Mouse (Mus musculus) heart, postnatal 0 days (tissue): ENCODE data around the gene Il12rb1. TPM values are rescaled to one million over a fixed set of nuclear protein-coding genes. Genes with fewer than 3 reads are reported as not detected.
A peak's percentile ranks its signal among the peaks of the same experiment; 100 is the strongest.

ENCODE experiments used
- ATAC-seq: fragments of 200-750 bp; cut with Nextera tagmentation; 2 replicates; pipeline ENCODE4 v1.8.0; 2017; ENCODE audit warnings: low read depth, moderate number of reproducible peaks, moderate library complexity; ENCODE audit not compliant: insufficient read depth
- DNase-seq: peaks from one replicate; pipeline ENCODE4 v3.0.0-alpha.2; 2016; ENCODE audit warnings: low spot score
- H3K27ac ChIP-seq: fragments of 300-500 bp; sonication (generic); 2 replicates; pipeline ENCODE4 v1.5.1; 2014; ENCODE audit warnings: low read depth, mild to moderate bottlenecking
- H3K27me3 ChIP-seq: fragments of 300-500 bp; sonication (generic); 2 replicates; pipeline ENCODE4 v1.6.1; 2014; ENCODE audit warnings: low read length, mixed read lengths; ENCODE audit not compliant: control insufficient read depth, insufficient read depth
- H3K36me3 ChIP-seq: fragments of 300-500 bp; sonication (generic); replicated peaks from 2 replicates; pipeline ENCODE4 v1.6.1; 2014; ENCODE audit warnings: low read length, mixed read lengths; ENCODE audit not compliant: control insufficient read depth, insufficient read depth
- H3K4me1 ChIP-seq: fragments of 300-500 bp; sonication (generic); 2 replicates; pipeline ENCODE4 v1.6.1; 2014; ENCODE audit warnings: antibody characterized with exemption; ENCODE audit not compliant: control insufficient read depth, insufficient read depth
- H3K4me2 ChIP-seq: fragments of 300-500 bp; sonication (generic); 2 replicates; pipeline ENCODE4 v1.6.1; 2014; ENCODE audit warnings: low read depth, mild to moderate bottlenecking, low read length, moderate library complexity
- H3K4me3 ChIP-seq: fragments of 300-500 bp; sonication (generic); 2 replicates; pipeline ENCODE4 v1.5.1; 2014; ENCODE audit warnings: low read depth, low read length
- H3K9ac ChIP-seq: fragments of 300-500 bp; sonication (generic); replicated peaks from 2 replicates; pipeline ENCODE4 v1.6.1; 2014; ENCODE audit warnings: low read depth, low read length, mixed read lengths
- H3K9me3 ChIP-seq: fragments of 300-500 bp; sonication (generic); replicated peaks from 2 replicates; pipeline ENCODE4 v1.6.1; 2016; ENCODE audit warnings: low read length; ENCODE audit not compliant: control insufficient read depth
- CTCF ChIP-seq: IDR thresholded peaks from 2 replicates; pipeline ENCODE4 v1.5.1; 2016; ENCODE audit warnings: antibody characterized with exemption, control low read depth, low read depth
- EP300 ChIP-seq: IDR thresholded peaks from 2 replicates; pipeline ENCODE4 v1.6.1; 2016; ENCODE audit warnings: antibody characterized with exemption, low read depth
- WGBS: fragments of 180-500 bp; shearing (Covaris S2); extraction: QIAGEN DNeasy Blood & Tissue Kit; methylation state at CpG from one replicate; pipeline ENCODE4 v1.1.7; 2014; 5-methylcytosine and 5-hydroxymethylcytosine counted together
- polyA plus RNA-seq: library from polyadenylated mRNA; unstranded; fragments of >200 nt; fragmentation: Nextera tagmentation; extraction: Ambion mirVana; gene quantifications from 2 replicates; pipeline ENCODE4 v1.2.1, GENCODE M21; 2015
- total RNA-seq: library from RNA; depleted of rRNA; stranded (reverse); fragments of >200 nt; gene quantifications from 2 replicates; pipeline ENCODE4 v1.2.3, GENCODE M21; 2014; ENCODE audit warnings: low replicate concordance

Gene Il12rb1
- total and polyA plus RNA-seq, 2 experiments from 2014 or later = not detected

- 24% methylated on average over 15 of the region's 15 CpGs for WGBS
- no peak overlapping the region for H3K27ac ChIP-seq
- no peak for DNase-seq
Measured at GRCm38 (mm10) chr8:70801156-70801555, 7.1 kb upstream of the Il12rb1 start.

GRCm38 (mm10) chr8:70801830-70802229, 6.4 kb upstream of the Il12rb1 start:
- ATAC-seq = no peak
- no peak overlapping the region for H3K4me3 ChIP-seq
- H3K4me2 ChIP-seq = no peak overlapping the region
- DNase-seq = no peak
- no peak overlapping the region for H3K9ac ChIP-seq
- H3K4me1 ChIP-seq = peaks cover 22% of the 10 kb centered on the region
- H3K27me3 ChIP-seq = peaks cover 53% of the 10 kb centered on the region
- WGBS = 40% methylated on average over 1 of the region's 1 CpGs
- TF ChIP-seq CTCF (no peak), EP300 (no peak)
- no peak overlapping the region for H3K27ac ChIP-seq
- H3K36me3 ChIP-seq = no peaks in the 10 kb centered on the region
- H3K9me3 ChIP-seq = no peaks in the 10 kb centered on the region

More at GRCm38 (mm10) chr8:70801156-70801555, 7.1 kb upstream of the Il12rb1 start:
- Histone ChIP-seq H3K4me3 (no peak overlapping the region), H3K4me2 (no peak overlapping the region), H3K9me3 (no peaks in the 10 kb centered on the region), H3K27me3 (peaks cover 56% of the 10 kb centered on the region), H3K36me3 (no peaks in the 10 kb centered on the region), H3K4me1 (peaks cover 22% of the 10 kb centered on the region), H3K9ac (no peak overlapping the region)
- no peak for ATAC-seq
- TF ChIP-seq EP300 (no peak), CTCF (no peak)

GRCm38 (mm10) chr8:70802786-70803510, 5.3 kb upstream of the Il12rb1 start:
- ATAC-seq (no peak), DNase-seq (no peak)
- Histone ChIP-seq H3K9ac (no peak overlapping the region), H3K4me2 (no peak overlapping the region; the same call in 1 of the 2 replicates), H3K9me3 (no peaks in the 10 kb centered on the region), H3K27ac (no peak overlapping the region), H3K4me3 (no peak overlapping the region), H3K36me3 (no peaks in the 10 kb centered on the region), H3K4me1 (peaks cover 13% of the 10 kb centered on the region), H3K27me3 (peaks cover 52% of the 10 kb centered on the region)
- WGBS = 76% methylated on average over 11 of the region's 11 CpGs
- TF ChIP-seq CTCF (no peak), EP300 (no peak)

GRCm38 (mm10) chr8:70803761-70804480, 4.3 kb upstream of the Il12rb1 start:
- ATAC-seq (0 out of 2 replicates have a peak, but pooled peaks have one; percentile 32), DNase-seq (no peak)
- TF ChIP-seq CTCF (no peak), EP300 (no peak)
- peak overlapping the region; percentile 42 for H3K4me3 ChIP-seq
- H3K36me3 ChIP-seq = no peaks in the 10 kb centered on the region
- WGBS = 2% methylated on average over 46 of the region's 47 CpGs
- H3K9ac ChIP-seq = no peak overlapping the region; the same call in 1 of the 2 replicates
- H3K4me2 ChIP-seq = peak overlapping the region; percentile 61
- H3K9me3 ChIP-seq = no peaks in the 10 kb centered on the region
- H3K27ac ChIP-seq = no peak overlapping the region
- H3K27me3 ChIP-seq = peaks cover 42% of the 10 kb centered on the region
- H3K4me1 ChIP-seq = peaks cover 10% of the 10 kb centered on the region

DNA sequence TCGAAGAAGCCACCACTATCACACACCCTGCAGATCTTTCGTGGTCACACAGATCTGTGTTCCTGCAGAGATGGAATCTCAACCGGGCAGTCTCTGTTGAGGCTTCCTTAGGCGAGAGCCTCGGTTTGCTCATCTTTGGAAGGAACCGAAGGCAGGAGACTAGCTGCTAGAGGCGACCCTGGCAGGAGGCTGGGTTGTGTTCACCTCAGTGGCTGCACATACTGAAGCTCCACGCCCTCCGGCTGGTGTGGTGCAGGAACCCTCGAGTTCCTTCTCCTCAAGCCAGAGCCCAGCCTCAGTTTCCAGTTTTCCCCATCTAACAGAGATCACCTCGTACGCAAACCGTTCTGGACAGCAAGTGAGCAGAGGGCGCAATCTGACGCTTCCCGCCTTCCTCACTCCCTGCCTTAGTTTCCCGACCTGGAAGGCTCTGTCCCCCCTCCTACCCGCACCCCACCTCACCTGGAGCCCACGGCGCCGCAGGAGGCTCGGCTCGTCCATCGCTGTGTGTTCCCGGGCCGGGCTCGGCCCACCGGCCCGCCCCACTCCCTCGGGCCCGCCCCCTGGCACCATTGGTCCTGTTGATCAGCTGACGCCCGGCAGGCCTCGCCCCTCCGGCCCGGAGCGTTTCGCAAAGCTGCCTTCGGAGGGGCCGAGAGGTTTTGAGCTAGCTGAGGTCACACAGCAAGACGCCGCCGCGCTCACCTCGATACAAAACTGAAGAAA, 3.6 kb upstream of the Il12rb1 start, which contains the start of gene Mast3:
Gene Mast3 (minus strand): TSS at position 574 of the 726 bp plus-strand sequence.
- WGBS = under 1% methylated on average over 45 of the region's 45 CpGs
- H3K4me1 ChIP-seq = peaks cover 10% of the 10 kb centered on the region
- H3K27ac ChIP-seq = no peak within 1 kb of the TSS
- DNase-seq (peak; percentile 74), ATAC-seq (peak; percentile 89)
- peak within 1 kb of the TSS; percentile 42 for H3K4me3 ChIP-seq
- peak within 1 kb of the TSS; percentile 61 for H3K4me2 ChIP-seq
- no peak for TF ChIP-seq EP300
- no peak for TF ChIP-seq CTCF
- no peaks in the 10 kb centered on the region for H3K9me3 ChIP-seq
- no peaks in the 10 kb centered on the region for H3K36me3 ChIP-seq
- no peak within 1 kb of the TSS; the same call in 1 of the 2 replicates for H3K9ac ChIP-seq
- peaks cover 36% of the 10 kb centered on the region for H3K27me3 ChIP-seq
